Mouse (Mus musculus): ENCODE results near the gene Znrf1.

DNA sequence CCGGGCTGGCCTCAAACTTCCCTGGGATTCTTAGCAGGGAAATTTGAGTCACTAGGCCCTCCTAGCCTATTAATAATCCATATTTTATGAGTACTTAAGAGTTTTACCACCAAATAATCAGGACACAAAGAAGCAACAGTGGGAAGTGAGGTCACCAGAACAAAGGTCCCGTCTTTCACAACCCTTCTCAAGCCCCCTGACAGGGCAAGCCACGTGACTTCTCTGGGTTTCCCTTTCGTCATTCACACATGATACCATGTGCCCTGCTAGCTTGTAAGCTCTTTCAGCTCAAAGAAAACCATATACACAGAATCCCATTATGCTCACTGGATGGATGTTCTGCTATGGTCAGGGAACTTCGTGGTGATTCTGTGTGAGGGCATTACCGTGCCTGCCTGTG lies 81.9 kb downstream of the Znrf1 start:
- no peak for TF ChIP-seq CTCF (IDR thresholded peaks at IDR 0.05; ENCODE audit: borderline replicate concordance, insufficient read depth, low read depth, low read length)
- no peak for TF ChIP-seq POLR2A (IDR thresholded peaks at IDR 0.05; ENCODE audit: borderline replicate concordance, insufficient read depth, low read length)
